Mouse (Mus musculus) forebrain, embryonic 14.5 days (tissue): ENCODE results near the gene Efcab6. TPM values are rescaled to one million over a fixed set of nuclear protein-coding genes. Genes with fewer than 3 reads are reported as not detected.

ENCODE experiments used
- ATAC-seq: fragments of 200-750 bp; cut with Nextera tagmentation; 2 replicates; pipeline ENCODE4 v1.8.0; 2017; ENCODE audit warnings: mild to moderate bottlenecking, moderate library complexity
- DNase-seq: peaks from one replicate; pipeline ENCODE4 v3.0.0-alpha.2; 2015; ENCODE audit warnings: low spot score
- H3K27ac ChIP-seq: fragments of 300-500 bp; sonication (generic); 2 replicates; pipeline ENCODE4 v1.5.1; 2014; ENCODE audit warnings: low read depth, mild to moderate bottlenecking, control low read depth, low read length, moderate library complexity
- H3K27me3 ChIP-seq: fragments of 300-500 bp; sonication (generic); replicated peaks from 2 replicates; pipeline ENCODE4 v1.6.1; 2014; ENCODE audit warnings: low read length, control low read depth, mixed read lengths; ENCODE audit not compliant: control insufficient read depth, insufficient read depth
- H3K36me3 ChIP-seq: fragments of 300-500 bp; sonication (generic); 2 replicates; pipeline ENCODE4 v1.6.1; 2014; ENCODE audit warnings: low read length, control low read depth; ENCODE audit not compliant: control insufficient read depth, insufficient read depth
- H3K4me1 ChIP-seq: fragments of 300-500 bp; sonication (generic); 2 replicates; pipeline ENCODE4 v1.6.1; 2014; ENCODE audit warnings: antibody characterized with exemption, low read length, control low read depth; ENCODE audit not compliant: control insufficient read depth, insufficient read depth
- H3K4me2 ChIP-seq: fragments of 300-500 bp; sonication (generic); 2 replicates; pipeline ENCODE4 v1.6.1; 2014; ENCODE audit warnings: mild to moderate bottlenecking, control low read depth, low read length
- H3K4me3 ChIP-seq: fragments of 300-500 bp; sonication (generic); 2 replicates; pipeline ENCODE4 v1.5.1; 2014; ENCODE audit warnings: low read depth, low read length, control low read depth
- H3K9ac ChIP-seq: fragments of 300-500 bp; sonication (generic); 2 replicates; pipeline ENCODE4 v1.6.1; 2014; ENCODE audit warnings: mild to moderate bottlenecking, low read length, control low read depth, moderate library complexity
- H3K9me3 ChIP-seq: fragments of 300-500 bp; sonication (generic); replicated peaks from 2 replicates; pipeline ENCODE4 v1.6.1; 2016; ENCODE audit warnings: low read length, control low read depth, mixed read lengths; ENCODE audit not compliant: control insufficient read depth
- WGBS: fragments of 180-500 bp; shearing (Covaris S2); extraction: QIAGEN DNeasy Blood & Tissue Kit; methylation state at CpG from one replicate; pipeline ENCODE4 v1.1.7; 2014; 5-methylcytosine and 5-hydroxymethylcytosine counted together
- polyA plus RNA-seq: library from polyadenylated mRNA; unstranded; fragments of >200 nt; fragmentation: Nextera tagmentation; extraction: Ambion mirVana; gene quantifications from 2 replicates; pipeline ENCODE4 v1.2.1, GENCODE M21; 2014

Gene Efcab6
- polyA plus RNA-seq, 1 experiment from 2014 or later, result 2.1 TPM

GRCm38 (mm10) chr15:84073058-84073457 lies 7.9 kb upstream of the Efcab6 start:
- H3K9me3 ChIP-seq, result no peaks in the 10 kb centered on the region
- WGBS, result 28% methylated on average over 8 of the region's 8 CpGs
- no peak overlapping the region for H3K9ac ChIP-seq
- peaks cover 13% of the 10 kb centered on the region; the same call in 1 of the 2 replicates for H3K4me1 ChIP-seq
- ATAC-seq (no peak), DNase-seq (no peak)
- H3K27me3 ChIP-seq, result no peaks in the 10 kb centered on the region
- H3K4me3 ChIP-seq, result no peak overlapping the region
- no peak overlapping the region for H3K4me2 ChIP-seq
- no peaks in the 10 kb centered on the region for H3K36me3 ChIP-seq
- H3K27ac ChIP-seq, result no peak overlapping the region

GRCm38 (mm10) chr15:84072226-84072625 lies 7.0 kb upstream of the Efcab6 start:
- 27% methylated on average over 7 of the region's 7 CpGs for WGBS
- no peak overlapping the region for H3K4me3 ChIP-seq
- H3K4me2 ChIP-seq, result no peak overlapping the region
- peaks cover 13% of the 10 kb centered on the region; the same call in 1 of the 2 replicates for H3K4me1 ChIP-seq
- DNase-seq (peak; percentile 90), ATAC-seq (peak; percentile 33; the same call in 1 of the 2 replicates)
- H3K36me3 ChIP-seq, result no peaks in the 10 kb centered on the region
- H3K27me3 ChIP-seq, result no peaks in the 10 kb centered on the region
- H3K27ac ChIP-seq, result no peak overlapping the region
- H3K9me3 ChIP-seq, result no peaks in the 10 kb centered on the region
- H3K9ac ChIP-seq, result no peak overlapping the region

GRCm38 (mm10) chr15:84070116-84070676 lies 5.0 kb upstream of the Efcab6 start:
- no peak overlapping the region for H3K4me3 ChIP-seq
- WGBS, result 7% methylated on average over 13 of the region's 13 CpGs
- no peaks in the 10 kb centered on the region for H3K9me3 ChIP-seq
- peak overlapping the region; percentile 59 for H3K27ac ChIP-seq
- no peak for DNase-seq
- H3K9ac ChIP-seq, result no peak overlapping the region
- H3K27me3 ChIP-seq, result no peaks in the 10 kb centered on the region
- ATAC-seq, result no peak
- peaks cover 14% of the 10 kb centered on the region; the same call in 1 of the 2 replicates for H3K4me1 ChIP-seq
- peak overlapping the region; percentile 32; the same call in 1 of the 2 replicates for H3K4me2 ChIP-seq
- no peaks in the 10 kb centered on the region for H3K36me3 ChIP-seq

GRCm38 (mm10) chr15:84069455-84070050 lies 4.4 kb upstream of the Efcab6 start:
- peaks cover 15% of the 10 kb centered on the region; the same call in 1 of the 2 replicates for H3K4me1 ChIP-seq
- peak overlapping the region; percentile 59 for H3K27ac ChIP-seq
- no peaks in the 10 kb centered on the region for H3K36me3 ChIP-seq
- ATAC-seq (no peak), DNase-seq (peak; percentile 59)
- H3K9ac ChIP-seq, result no peak overlapping the region
- no peaks in the 10 kb centered on the region for H3K9me3 ChIP-seq
- 8% methylated on average over 16 of the region's 16 CpGs for WGBS
- no peaks in the 10 kb centered on the region for H3K27me3 ChIP-seq
- H3K4me3 ChIP-seq, result no peak overlapping the region
- peak overlapping the region; percentile 32 for H3K4me2 ChIP-seq

GRCm38 (mm10) chr15:84065701-84066100 lies 522 bp upstream of the Efcab6 start:
- DNase-seq (no peak), ATAC-seq (no peak)
- WGBS, result 70% methylated on average over 4 of the region's 4 CpGs
- Histone ChIP-seq H3K4me2 (no peak overlapping the region), H3K27ac (no peak overlapping the region), H3K4me3 (no peak overlapping the region), H3K9ac (no peak overlapping the region), H3K9me3 (no peaks in the 10 kb centered on the region), H3K4me1 (peaks cover 15% of the 10 kb centered on the region; the same call in 1 of the 2 replicates), H3K36me3 (no peaks in the 10 kb centered on the region), H3K27me3 (no peaks in the 10 kb centered on the region)

- DNase-seq (no peak), ATAC-seq (no peak)
- no peak overlapping the region for H3K4me2 ChIP-seq
- 74% methylated on average over 6 of the region's 6 CpGs for WGBS
- no peak overlapping the region for H3K27ac ChIP-seq
- no peaks in the 10 kb centered on the region for H3K36me3 ChIP-seq
- no peaks in the 10 kb centered on the region for H3K9me3 ChIP-seq
- H3K4me3 ChIP-seq, result no peak overlapping the region
- H3K27me3 ChIP-seq, result no peaks in the 10 kb centered on the region
- no peak overlapping the region for H3K9ac ChIP-seq
- H3K4me1 ChIP-seq, result peaks cover under 1% of the 10 kb centered on the region; the same call in 1 of the 2 replicates
Measured at GRCm38 (mm10) chr15:84058841-84059240, 6.3 kb downstream of the Efcab6 start.

- Histone ChIP-seq H3K36me3 (no peaks in the 10 kb centered on the region), H3K4me2 (no peak overlapping the region), H3K9ac (no peak overlapping the region), H3K27ac (no peak overlapping the region), H3K27me3 (no peaks in the 10 kb centered on the region), H3K9me3 (no peaks in the 10 kb centered on the region), H3K4me3 (no peak overlapping the region), H3K4me1 (peaks cover 3% of the 10 kb centered on the region)
- ATAC-seq (no peak), DNase-seq (no peak)
- WGBS, result 74% methylated on average over 5 of the region's 5 CpGs
Measured at GRCm38 (mm10) chr15:84056083-84056482, 9.1 kb downstream of the Efcab6 start.

- H3K9ac ChIP-seq, result no peak overlapping the region
- ATAC-seq (peak; percentile 87), DNase-seq (peak; percentile 93)
- no peaks in the 10 kb centered on the region for H3K27me3 ChIP-seq
- peaks cover 3% of the 10 kb centered on the region for H3K4me1 ChIP-seq
- no peak overlapping the region for H3K4me2 ChIP-seq
- WGBS, result 28% methylated on average over 9 of the region's 9 CpGs
- no peak overlapping the region for H3K27ac ChIP-seq
- no peaks in the 10 kb centered on the region for H3K9me3 ChIP-seq
- H3K4me3 ChIP-seq, result no peak overlapping the region
- H3K36me3 ChIP-seq, result no peaks in the 10 kb centered on the region
Measured at GRCm38 (mm10) chr15:84053859-84054258, 11.3 kb downstream of the Efcab6 start.

- Histone ChIP-seq H3K9ac (no peak overlapping the region), H3K4me2 (no peak overlapping the region), H3K36me3 (no peaks in the 10 kb centered on the region), H3K27ac (no peak overlapping the region), H3K9me3 (no peaks in the 10 kb centered on the region), H3K4me3 (no peak overlapping the region), H3K27me3 (no peaks in the 10 kb centered on the region), H3K4me1 (peaks cover 3% of the 10 kb centered on the region)
- DNase-seq, result no peak
- ATAC-seq, result peak; percentile 44; the same call in 1 of the 2 replicates
- WGBS, result 94% methylated on average over 4 of the region's 4 CpGs
Measured at GRCm38 (mm10) chr15:84053240-84053639, 11.9 kb downstream of the Efcab6 start.
